Comparison of ENCODE assay signal across 8 mouse cellular contexts in genomic region chr9:48834541-48835411, GRCm38 (mm10). TPM values are rescaled to one million over a fixed set of nuclear protein-coding genes. Genes with fewer than 3 reads are reported as not detected.
DNase-seq lines count a peak whose midpoint lies in the region; ATAC-seq and TF ChIP-seq lines count a peak whose summit lies in the region.

No protein-coding gene starts in this region.

- 3% methylated on average over 65 of the region's 65 CpGs for WGBS in spleen, adult 2 months
- WGBS in liver, postnatal 0 days (ENCODE audit: insufficient replicate concordance): 2% methylated on average over 65 of the region's 65 CpGs

- H3K4me3 ChIP-seq in spleen, adult 2 months (ENCODE audit: extremely low read depth, insufficient read depth, insufficient read length): peak overlapping the region; percentile 44; the same call in 1 of the 2 replicates
- H3K4me3 ChIP-seq in liver, postnatal 0 days (ENCODE audit: low read depth, low read length): peak overlapping the region; percentile 66

- peak overlapping the region; percentile 70 for H3K4me2 ChIP-seq in liver, postnatal 0 days (ENCODE audit: low read depth, low read length)

- H3K9ac ChIP-seq in liver, postnatal 0 days (replicated peaks): peak overlapping the region; percentile 71

- no peak for TF ChIP-seq EP300 in liver, postnatal 0 days (IDR thresholded peaks at IDR 0.05; ENCODE audit: low read depth)

- no peaks in the 10 kb centered on the region for H3K36me3 ChIP-seq in spleen, adult 2 months (ENCODE audit: control insufficient read depth, insufficient read depth, low read length)
- H3K36me3 ChIP-seq in liver, postnatal 0 days (replicated peaks; ENCODE audit: insufficient read depth, low read length): peaks cover 13% of the 10 kb centered on the region

- no peak overlapping the region for H3K27ac ChIP-seq in spleen, adult 2 months (ENCODE audit: insufficient read depth, low read length)
- peak overlapping the region; percentile 73; the same call in 1 of the 2 replicates for H3K27ac ChIP-seq in liver, postnatal 0 days (ENCODE audit: low read depth)

- ATAC-seq in liver, postnatal 0 days: no peak

- DNase-seq in spleen, adult 2 months (ENCODE audit: low read depth in 1 of 2, low spot score in 2 of 2): no peak
- DNase-seq in spleen, postnatal 36 days (ENCODE audit: low spot score in 2 of 2): no peak
- peak; percentile 48 to 52 for DNase-seq in cerebellum, postnatal 10 days
- DNase-seq in gastrocnemius, postnatal 10 days: peak; percentile 51
- DNase-seq in kidney, adult 18-20 months: peak; percentile 61
- no peak for DNase-seq in liver, postnatal 0 days
- DNase-seq in retina, postnatal 1 day: peak; percentile 64
- no peak for DNase-seq in natural killer cell, adult 2 months (ENCODE audit: low spot score in 2 of 2)

- TF ChIP-seq CTCF in spleen, adult 2 months (IDR thresholded peaks at IDR 0.05; ENCODE audit: extremely low read depth, insufficient read depth, insufficient read length, insufficient replicate concordance): no peak
- no peak for TF ChIP-seq CTCF in liver, postnatal 0 days (IDR thresholded peaks at IDR 0.05; ENCODE audit: low read depth)

- no peaks in the 10 kb centered on the region for H3K9me3 ChIP-seq in liver, postnatal 0 days (ENCODE audit: low read length)

- H3K27me3 ChIP-seq in spleen, adult 2 months (ENCODE audit: control insufficient read depth, insufficient read depth, low read length): peaks cover 12% of the 10 kb centered on the region
- H3K27me3 ChIP-seq in liver, postnatal 0 days (ENCODE audit: insufficient read depth, low read length): peaks cover 47% of the 10 kb centered on the region

- no peak for TF ChIP-seq POLR2A in spleen, adult 2 months (IDR thresholded peaks at IDR 0.05; ENCODE audit: low read depth, low read length)

- 0 out of 2 replicates have a peak, but pooled peaks cover 4% of the 10 kb centered on the region for H3K4me1 ChIP-seq in spleen, adult 2 months (ENCODE audit: control insufficient read depth, insufficient read depth, insufficient read length)
- H3K4me1 ChIP-seq in liver, postnatal 0 days (ENCODE audit: insufficient read depth): peaks cover 7% of the 10 kb centered on the region

RNA-seq across cellular contexts. Expression of gene Zbtb16, which starts 1.2 kb away (rescaled TPM):
- polyA plus RNA-seq in spleen, adult 2 months (2012; rRNA removed): 2.5 and 3.1 TPM in 2 replicates
- total RNA-seq in gastrocnemius, postnatal 10 days (2021): 10 to 100 TPM; 24.7 to 60.1 TPM
- 2.2 and 2.5 TPM in 2 replicates for polyA plus RNA-seq in liver, postnatal 0 days (2015; fragmentation: Nextera tagmentation; extraction: Ambion mirVana)

Comparison
In these comparisons a context has a peak if more than half of its experiments do, and no peak if none do; other contexts are left out.
1. DNase-seq: peak in cerebellum, postnatal 10 days (2 of 2), gastrocnemius, postnatal 10 days (single experiment), kidney, adult 18-20 months (single experiment) and retina, postnatal 1 day (single experiment); none in spleen, adult 2 months (0 of 2), spleen, postnatal 36 days (0 of 2), liver, postnatal 0 days (single experiment) and natural killer cell, adult 2 months (0 of 2).